23 mouse cellular contexts compared by ENCODE assay signal in genomic region chr11:84357771-84358170, GRCm38 (mm10).
A peak's percentile ranks its signal among the peaks of the same experiment; 100 is the strongest.
DNase-seq lines count a peak whose midpoint lies in the region; ATAC-seq lines count a peak whose summit lies in the region.
"Had no signal": no experiment of that assay in that cellular context is flagged by ENCODE, and none has a peak within 500 bp of the region (broad histone marks: within the 10 kb centered on the region; RNA-seq: fewer than 3 reads in every experiment).

No protein-coding gene starts in this region.

- H3K9me3 ChIP-seq in midbrain, embryonic 13.5 days: no peaks in the 10 kb centered on the region
- H3K9me3 ChIP-seq in midbrain, embryonic 15.5 days: no peaks in the 10 kb centered on the region
- no peaks in the 10 kb centered on the region for H3K9me3 ChIP-seq in heart, embryonic 12.5 days (replicated peaks)
- H3K9me3 ChIP-seq: embryonic facial prominence, embryonic 12.5 days; forebrain, embryonic 13.5 days; limb, embryonic 13.5 days; liver, embryonic 13.5 days; megakaryocyte, embryonic 14.5 days had no signal

- no peak overlapping the region for H3K9ac ChIP-seq in midbrain, embryonic 13.5 days (replicated peaks)
- no peak overlapping the region for H3K9ac ChIP-seq in midbrain, embryonic 15.5 days
- no peak overlapping the region for H3K9ac ChIP-seq in heart, embryonic 12.5 days
- H3K9ac ChIP-seq: embryonic facial prominence, embryonic 12.5 days; forebrain, embryonic 13.5 days; limb, embryonic 13.5 days; liver, embryonic 13.5 days; lung, embryonic 14.5 days had no signal

- H3K4me2 ChIP-seq in midbrain, embryonic 13.5 days (replicated peaks): no peak overlapping the region
- H3K4me2 ChIP-seq in midbrain, embryonic 15.5 days: no peak overlapping the region
- no peak overlapping the region for H3K4me2 ChIP-seq in heart, embryonic 12.5 days
- H3K4me2 ChIP-seq: embryonic facial prominence, embryonic 12.5 days; forebrain, embryonic 13.5 days; limb, embryonic 13.5 days; liver, embryonic 13.5 days; lung, embryonic 14.5 days had no signal

- H3K27me3 ChIP-seq in midbrain, embryonic 13.5 days: no peaks in the 10 kb centered on the region
- H3K27me3 ChIP-seq in midbrain, embryonic 15.5 days (replicated peaks): no peaks in the 10 kb centered on the region
- no peaks in the 10 kb centered on the region for H3K27me3 ChIP-seq in heart, embryonic 12.5 days (replicated peaks)
- H3K27me3 ChIP-seq: embryonic facial prominence, embryonic 12.5 days; forebrain, embryonic 13.5 days; limb, embryonic 13.5 days; liver, embryonic 13.5 days; megakaryocyte, embryonic 14.5 days had no signal

- H3K4me3 ChIP-seq in midbrain, embryonic 13.5 days (replicated peaks): no peak overlapping the region
- no peak overlapping the region for H3K4me3 ChIP-seq in midbrain, embryonic 15.5 days
- no peak overlapping the region for H3K4me3 ChIP-seq in heart, embryonic 12.5 days
- H3K4me3 ChIP-seq: embryonic facial prominence, embryonic 12.5 days; forebrain, embryonic 13.5 days; limb, embryonic 13.5 days; liver, embryonic 13.5 days; megakaryocyte, embryonic 14.5 days had no signal

- no peak for ATAC-seq in midbrain, embryonic 13.5 days
- no peak for ATAC-seq in midbrain, embryonic 15.5 days (replicated peaks)
- no peak for ATAC-seq in heart, embryonic 12.5 days (ENCODE audit: insufficient number of reproducible peaks, low FRiP score)
- ATAC-seq: forebrain, embryonic 13.5 days; hindbrain, embryonic 16.5 days; intestine, embryonic 16.5 days had no signal

- H3K36me3 ChIP-seq in midbrain, embryonic 13.5 days: no peaks in the 10 kb centered on the region
- H3K36me3 ChIP-seq in midbrain, embryonic 15.5 days (replicated peaks): no peaks in the 10 kb centered on the region
- H3K36me3 ChIP-seq in heart, embryonic 12.5 days: no peaks in the 10 kb centered on the region
- H3K36me3 ChIP-seq: embryonic facial prominence, embryonic 12.5 days; limb, embryonic 13.5 days; liver, embryonic 13.5 days had no signal

- DNase-seq in adrenal gland, postnatal 10 days: peak; percentile 8
- DNase-seq in adrenal gland, adult 8-10 months: no peak
- peak; percentile 79 for DNase-seq in NIH3T3 (ENCODE audit: low read depth)
- DNase-seq in retina, embryonic 14.5 days (ENCODE audit: low spot score): no peak
- DNase-seq: cerebellum, adult 11 months; cerebellum, postnatal 10 days; heart, postnatal 4 days; kidney, adult 9 months; kidney, postnatal 14 days; liver, embryonic 13.5 days; lung, embryonic 14.5 days; lung, postnatal 36 days; right cerebral cortex, postnatal 14 days; spleen, adult 18-20 months had no signal

- H3K27ac ChIP-seq in midbrain, embryonic 13.5 days: peak overlapping the region; percentile 52; the same call in 1 of the 2 replicates
- H3K27ac ChIP-seq in midbrain, embryonic 15.5 days: no peak overlapping the region
- H3K27ac ChIP-seq in heart, embryonic 12.5 days (ENCODE audit: poor library complexity, severe bottlenecking): no peak overlapping the region
- H3K27ac ChIP-seq: embryonic facial prominence, embryonic 12.5 days; forebrain, embryonic 13.5 days; limb, embryonic 13.5 days; liver, embryonic 13.5 days had no signal

- WGBS in midbrain, embryonic 13.5 days: 82% methylated on average over 2 of the region's 2 CpGs
- 80% methylated on average over 2 of the region's 2 CpGs for WGBS in midbrain, embryonic 15.5 days
- WGBS in heart, embryonic 12.5 days: 85% methylated on average over 2 of the region's 2 CpGs

- peaks cover 27% of the 10 kb centered on the region for H3K4me1 ChIP-seq in midbrain, embryonic 13.5 days (replicated peaks)
- peaks cover 20% of the 10 kb centered on the region for H3K4me1 ChIP-seq in midbrain, embryonic 15.5 days
- H3K4me1 ChIP-seq in heart, embryonic 12.5 days (replicated peaks): no peaks in the 10 kb centered on the region
- H3K4me1 ChIP-seq: embryonic facial prominence, embryonic 12.5 days; liver, embryonic 13.5 days had no signal

Comparison
In these comparisons a context has a peak if more than half of its experiments do, and no peak if none do; other contexts are left out.
1. DNase-seq: peak in adrenal gland, postnatal 10 days (single experiment) and NIH3T3 (single experiment); none in adrenal gland, adult 8-10 months (single experiment) and retina, embryonic 14.5 days (single experiment).